Mouse (Mus musculus) ES-E14 (cell line): ENCODE measurements around the gene Tmem185b. TPM values are rescaled to one million over a fixed set of nuclear protein-coding genes. Genes with fewer than 3 reads are reported as not detected.
A peak's percentile ranks its signal among the peaks of the same experiment; 100 is the strongest.

ENCODE experiments used
- DNase-seq: peaks from one replicate; pipeline ENCODE4 v3.0.0-alpha.2; 2013; ENCODE audit warnings: low read depth, low spot score
- H3K27ac ChIP-seq: 2 replicates; pipeline ENCODE4 v1.5.1; 2012; ENCODE audit warnings: low read depth, mild to moderate bottlenecking, low read length, moderate library complexity, mixed read lengths; ENCODE audit not compliant: poor library complexity, insufficient read depth, severe bottlenecking
- H3K36me3 ChIP-seq: 2 replicates; pipeline ENCODE4 v1.6.1; 2012; ENCODE audit warnings: mild to moderate bottlenecking, low read length, moderate library complexity, mixed read lengths; ENCODE audit not compliant: control insufficient read depth, poor library complexity, insufficient read depth, severe bottlenecking
- H3K4me1 ChIP-seq, 2 experiments: fragments of 150-350 bp in 1 of 2; sonication (generic) in 1 of 2; 2 replicates each; pipeline ENCODE4 v1.6.1; 2012; ENCODE audit warnings: low read length in 2 of 2, mild to moderate bottlenecking in 1 of 2, mixed read lengths in 1 of 2; ENCODE audit not compliant: control insufficient read depth in 2 of 2, insufficient read depth in 2 of 2, poor library complexity in 1 of 2
- H3K4me3 ChIP-seq, 2 experiments: fragments of 150-350 bp in 1 of 2; sonication (generic) in 1 of 2; 2 replicates each; pipeline ENCODE4 v1.5.1; 2012; ENCODE audit warnings: low read length in 2 of 2, low read depth in 1 of 2, mild to moderate bottlenecking in 1 of 2, mixed read lengths in 1 of 2; ENCODE audit not compliant: insufficient read depth in 1 of 2, poor library complexity in 1 of 2, severe bottlenecking in 1 of 2
- H3K9ac ChIP-seq: 2 replicates; pipeline ENCODE4 v1.6.1; 2012; ENCODE audit warnings: low read depth, mild to moderate bottlenecking, low read length, mixed read lengths; ENCODE audit not compliant: poor library complexity, insufficient read depth, severe bottlenecking
- H3K9me3 ChIP-seq: fragments of 150-350 bp; sonication (generic); 2 replicates; pipeline ENCODE4 v1.6.1; 2012; ENCODE audit warnings: low read depth, mild to moderate bottlenecking, low read length; ENCODE audit not compliant: control insufficient read depth, insufficient read depth
- CHD2 ChIP-seq: IDR thresholded peaks from 2 replicates; pipeline ENCODE4 v1.6.1; 2014; ENCODE audit warnings: mild to moderate bottlenecking, low read depth, low read length, inconsistent platforms
- HCFC1 ChIP-seq: IDR thresholded peaks from 2 replicates; pipeline ENCODE4 v1.6.1; 2012; ENCODE audit warnings: low read length, inconsistent platforms, borderline replicate concordance; ENCODE audit not compliant: insufficient read depth
- MAFK ChIP-seq: IDR thresholded peaks from 2 replicates; pipeline ENCODE4 v1.6.1; 2014; ENCODE audit warnings: mild to moderate bottlenecking, low read depth, low read length, inconsistent platforms; ENCODE audit not compliant: insufficient read depth
- ZC3H11A ChIP-seq: IDR thresholded peaks from 2 replicates; pipeline ENCODE4 v1.6.1; 2012; ENCODE audit warnings: low read depth, mild to moderate bottlenecking, inconsistent platforms, low read length, borderline replicate concordance
- ZNF384 ChIP-seq: IDR thresholded peaks from 2 replicates; pipeline ENCODE4 v1.6.1; 2012; ENCODE audit warnings: low read depth, low read length, inconsistent platforms
- in situ Hi-C, 2 experiments: fragments of 600-800 bp; cut with MboI; formaldehyde crosslinking; loops; one replicate each; pipeline ENCODE4 v1.15.1; 2025; ENCODE audit warnings: low sequenced_read_pairs in 2 of 2, inconsistent platforms in 1 of 2; ENCODE audit not compliant: unreplicated experiment in 2 of 2
- total RNA-seq: library from RNA; depleted of rRNA; stranded (reverse); fragments of 300-350 nt; gene quantifications from 2 replicates; pipeline ENCODE4 v1.2.3, GENCODE M21; 2012

The Tmem185b gene
- total RNA-seq, 1 experiment = 27.0 TPM

- in situ Hi-C loops = no loop called here
- TF ChIP-seq ZC3H11A (no peak), HCFC1 (no peak), ZNF384 (no peak), CHD2 (no peak), MAFK (no peak)
- no peak for DNase-seq
- Histone ChIP-seq H3K9me3 (no peaks in the 10 kb centered on the region), H3K4me1 (peaks cover 0 to 9% of the 10 kb centered on the region in 2 experiments; a peak in 2 of 4 replicates), H3K4me3 (no peak overlapping the region), H3K36me3 (peaks cover 11% of the 10 kb centered on the region; the same call in 1 of the 2 replicates), H3K27ac (no peak overlapping the region), H3K9ac (no peak overlapping the region)
Observed at GRCm38 (mm10) chr1:119523826-119524225, 2.1 kb upstream of the Tmem185b start.

DNA sequence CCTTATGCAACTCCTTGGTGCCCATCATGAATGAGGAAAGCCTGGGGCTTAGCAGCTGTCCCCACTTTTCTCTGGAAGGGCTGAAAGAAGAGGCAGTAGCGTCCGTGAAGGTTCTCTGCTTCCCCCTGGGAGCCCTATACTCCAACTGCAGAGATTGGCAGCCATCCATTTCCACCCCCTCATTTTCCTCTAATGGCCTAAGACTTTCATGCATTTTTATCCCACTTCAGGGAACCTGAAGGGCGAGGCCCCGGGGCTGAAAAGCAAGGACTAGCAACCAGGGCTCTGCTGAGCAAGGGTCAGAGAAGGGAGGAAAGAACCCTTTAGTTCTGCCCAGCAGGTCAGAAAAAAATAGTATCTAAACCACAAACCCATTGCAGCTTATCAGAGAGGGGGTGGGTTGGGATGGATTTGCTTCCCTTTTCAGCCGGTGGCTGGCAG lies 936 bp upstream of the Tmem185b start:
- peak overlapping the region; percentile 73; the same call in 1 of the 2 replicates for H3K9ac ChIP-seq
- H3K4me1 ChIP-seq = peaks cover 0 to 9% of the 10 kb centered on the region in 2 experiments; a peak in 2 of 4 replicates
- peaks cover 15% of the 10 kb centered on the region; the same call in 1 of the 2 replicates for H3K36me3 ChIP-seq
- TF ChIP-seq CHD2 (no peak), MAFK (no peak), HCFC1 (no peak), ZNF384 (no peak), ZC3H11A (no peak)
- in situ Hi-C loops = no loop called here
- H3K27ac ChIP-seq = no peak overlapping the region
- H3K9me3 ChIP-seq = no peaks in the 10 kb centered on the region
- DNase-seq = no peak
- peak overlapping the region; percentile 78 for H3K4me3 ChIP-seq

DNA sequence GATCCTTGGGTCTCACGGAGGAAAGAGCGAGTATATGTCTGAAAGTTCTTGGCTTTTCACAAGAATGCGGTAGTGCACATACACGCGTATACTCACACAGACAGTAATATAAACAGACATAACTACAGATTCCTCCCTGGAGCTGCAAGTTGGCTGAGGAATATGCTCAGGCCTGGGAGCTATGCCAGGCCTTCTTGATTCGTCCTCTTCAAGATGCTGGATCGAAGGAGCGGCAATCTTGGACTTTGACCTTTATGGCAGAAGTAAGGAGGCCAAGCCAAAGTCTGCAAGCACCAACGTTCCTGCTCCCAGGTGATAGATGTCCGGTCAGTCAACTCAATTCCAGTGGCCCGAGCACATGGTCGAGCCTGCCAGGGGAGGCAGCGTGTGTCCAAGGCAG lies 5.0 kb downstream of the Tmem185b start:
- Histone ChIP-seq H3K27ac (no peak overlapping the region), H3K36me3 (peaks cover 15% of the 10 kb centered on the region; the same call in 1 of the 2 replicates), H3K4me1 (peaks cover 0 to 13% of the 10 kb centered on the region in 2 experiments; a peak in 1 of 4 replicates), H3K9me3 (no peaks in the 10 kb centered on the region), H3K9ac (no peak overlapping the region), H3K4me3 (no peak overlapping the region)
- in situ Hi-C loops = no loop called here
- DNase-seq = no peak
- TF ChIP-seq CHD2 (no peak), ZNF384 (no peak), HCFC1 (no peak), MAFK (no peak)

DNA sequence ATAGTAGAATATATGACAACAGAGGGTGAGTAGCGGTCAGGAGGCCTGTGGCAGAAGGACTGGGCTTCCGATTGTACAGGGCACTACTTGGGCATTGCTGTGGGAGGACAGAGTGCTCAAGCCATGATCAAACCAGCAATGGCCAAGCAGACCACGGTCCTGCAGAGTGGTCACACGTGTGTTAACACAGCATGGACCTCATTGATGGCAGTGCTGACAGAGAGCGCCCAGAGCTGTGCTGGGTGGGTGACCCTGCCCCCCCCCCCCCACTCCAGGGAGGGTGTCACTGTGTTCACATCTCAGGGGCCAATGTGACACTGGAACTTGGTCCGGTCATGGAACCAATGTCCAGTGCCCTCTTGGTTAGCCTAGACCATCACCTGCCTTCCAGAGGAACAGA lies 6.2 kb downstream of the Tmem185b start:
- no peak for DNase-seq
- peaks cover 9% of the 10 kb centered on the region; the same call in 1 of the 2 replicates for H3K36me3 ChIP-seq
- TF ChIP-seq ZC3H11A = no peak
- no peak for TF ChIP-seq CHD2
- TF ChIP-seq ZNF384 = no peak
- no peak for TF ChIP-seq MAFK
- no peak for TF ChIP-seq HCFC1
- peaks cover 0 to 8% of the 10 kb centered on the region in 2 experiments; a peak in 1 of 4 replicates for H3K4me1 ChIP-seq
- no peaks in the 10 kb centered on the region for H3K9me3 ChIP-seq
- H3K27ac ChIP-seq = no peak overlapping the region
- no peak overlapping the region for H3K9ac ChIP-seq
- no peak overlapping the region for H3K4me3 ChIP-seq
- in situ Hi-C loops = no loop called here
